Mouse (Mus musculus) kidney, adult 8-10 months (tissue): ENCODE results near the gene Ptcd3.
"Not testable (repeated sequence)": the region's sequence is repeated elsewhere in the genome, so short reads cannot be mapped to it uniquely, and the experiment has no call there.

Experiments
- DNase-seq, 2 experiments: peaks; one replicate each; pipeline ENCODE4 v3.0.0; 2022

The Ptcd3 gene

DNA sequence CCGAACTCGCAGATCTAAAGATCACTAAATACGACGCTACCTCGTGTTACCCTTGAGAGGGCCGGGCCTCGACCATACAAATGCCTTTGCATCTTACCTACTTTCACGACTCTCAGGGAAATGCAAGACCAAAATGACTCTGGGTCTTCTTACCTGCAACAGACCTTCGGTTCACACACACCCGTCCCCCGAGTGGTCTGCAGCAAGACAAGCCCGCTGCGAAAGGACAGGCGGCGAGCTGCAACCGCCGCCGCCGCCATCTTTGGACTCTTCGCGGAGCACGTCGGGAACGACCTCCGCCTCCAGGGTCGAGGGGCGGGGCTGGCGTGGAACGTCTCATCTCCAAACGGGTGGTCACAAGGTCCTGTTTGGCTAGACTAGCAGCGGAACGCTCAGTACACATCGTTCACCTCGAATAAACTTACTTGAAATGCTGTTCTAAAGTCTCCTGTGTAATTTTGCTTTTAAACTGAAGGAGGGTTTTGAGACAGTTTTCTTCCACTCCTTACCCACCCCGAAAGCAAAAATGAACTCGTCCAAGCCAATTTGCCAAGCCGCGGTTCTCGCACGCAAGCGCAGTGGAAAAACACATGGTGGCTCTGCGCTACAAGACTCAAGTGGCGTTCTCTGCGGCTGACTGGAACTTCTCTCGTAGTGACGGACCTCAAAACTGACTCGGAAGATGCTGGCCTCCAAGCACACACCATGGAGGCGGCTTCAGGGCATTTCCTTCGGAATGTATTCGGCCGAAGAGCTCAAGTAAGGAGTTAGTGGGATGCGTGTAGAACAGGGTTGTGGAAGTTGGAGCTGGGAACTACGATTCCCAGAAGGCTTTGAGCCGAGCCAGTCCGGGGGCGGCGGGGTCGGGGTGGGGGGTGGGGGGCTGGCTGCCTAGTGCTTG, at the start of gene Ptcd3, which contains the start of gene Polr1a:
Ptcd3 (minus strand) TSS at position 270 of the 901 bp plus-strand sequence.
Polr1a (plus strand) TSS at position 573 of the 901 bp plus-strand sequence.
- DNase-seq, result peak; percentile 84 to 92

DNA sequence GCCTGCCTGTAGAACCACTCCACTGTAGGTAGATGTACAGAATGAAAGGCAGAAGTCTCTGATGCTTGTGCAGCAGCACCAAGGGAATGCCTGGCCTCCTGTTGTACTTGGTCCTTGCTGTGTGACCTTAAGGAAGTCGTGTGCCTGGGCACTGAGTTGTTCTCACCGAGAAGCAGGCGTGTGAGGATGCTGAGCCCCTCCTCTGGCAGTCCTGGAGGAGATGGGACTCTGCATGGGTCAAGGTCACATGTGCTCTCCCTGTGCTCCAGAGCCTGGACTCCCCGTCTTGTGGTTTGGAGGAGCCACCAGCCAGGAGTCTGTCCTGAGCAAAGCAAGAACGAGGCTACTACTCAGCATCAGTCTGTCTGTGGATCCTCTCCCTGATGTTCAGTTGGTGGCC, 42.6 kb upstream of the Ptcd3 start:
- no peak for DNase-seq

DNA sequence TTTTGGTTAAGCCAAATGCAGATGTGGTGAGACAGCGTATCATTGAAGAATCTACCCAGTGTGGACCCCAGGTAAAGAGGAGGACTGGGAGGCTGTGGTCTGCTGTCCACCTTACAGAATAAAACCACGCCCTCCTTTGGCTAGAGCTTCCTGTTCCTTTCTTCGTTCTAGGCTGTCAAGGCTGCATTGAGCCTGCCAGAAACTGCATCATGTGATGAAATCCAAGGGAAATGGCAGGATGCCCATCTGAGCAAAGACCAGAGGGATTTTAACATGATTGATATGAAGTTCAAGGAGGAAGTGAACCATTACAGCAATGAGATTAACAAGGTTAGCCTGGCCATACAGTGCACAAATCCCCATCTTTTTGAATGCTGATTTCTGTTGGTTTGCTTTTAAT, 42.0 kb upstream of the Ptcd3 start:
- peak; percentile 80 to 85 for DNase-seq

DNA sequence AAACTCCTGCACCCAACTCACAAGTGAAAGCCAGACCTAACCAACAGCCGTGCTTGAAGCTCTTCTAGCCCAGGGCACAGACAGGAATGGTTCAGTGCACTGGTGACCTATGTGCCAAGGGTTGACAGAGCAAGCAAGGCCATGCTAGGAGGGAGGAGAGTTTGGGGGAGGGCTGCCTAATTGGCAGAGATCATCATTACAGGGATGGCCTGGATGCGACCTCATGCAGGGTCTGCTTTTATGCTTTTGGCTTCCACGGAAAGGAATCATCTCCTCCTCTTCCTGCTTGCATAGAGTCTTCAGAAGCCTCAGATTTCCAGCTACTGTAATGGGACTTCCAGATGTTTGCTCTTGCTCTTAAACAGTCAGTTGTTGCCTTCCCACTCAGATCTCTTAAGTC, 41.2 kb upstream of the Ptcd3 start:
- peak; percentile 14 to 47 for DNase-seq

DNA sequence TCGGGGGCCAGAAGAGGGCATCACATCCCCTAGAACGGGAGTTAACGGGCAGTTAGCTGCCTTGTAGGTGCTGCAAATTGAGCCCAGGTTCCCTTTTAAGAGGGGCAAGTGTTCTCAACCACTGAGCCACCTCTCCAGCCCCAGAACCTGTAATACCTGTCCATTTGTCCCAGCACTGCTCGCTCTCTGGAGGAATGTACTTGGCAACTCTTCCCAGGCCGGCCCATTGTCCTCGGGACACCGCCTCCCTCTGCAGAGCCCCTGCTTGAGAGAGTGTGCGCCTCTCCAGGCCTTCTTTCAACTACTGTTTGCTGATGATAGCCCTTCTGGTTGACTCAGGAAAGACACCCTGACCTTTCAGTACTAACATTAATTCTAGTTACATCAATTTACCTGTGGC, 37.6 kb upstream of the Ptcd3 start:
- DNase-seq, result no peak

DNA sequence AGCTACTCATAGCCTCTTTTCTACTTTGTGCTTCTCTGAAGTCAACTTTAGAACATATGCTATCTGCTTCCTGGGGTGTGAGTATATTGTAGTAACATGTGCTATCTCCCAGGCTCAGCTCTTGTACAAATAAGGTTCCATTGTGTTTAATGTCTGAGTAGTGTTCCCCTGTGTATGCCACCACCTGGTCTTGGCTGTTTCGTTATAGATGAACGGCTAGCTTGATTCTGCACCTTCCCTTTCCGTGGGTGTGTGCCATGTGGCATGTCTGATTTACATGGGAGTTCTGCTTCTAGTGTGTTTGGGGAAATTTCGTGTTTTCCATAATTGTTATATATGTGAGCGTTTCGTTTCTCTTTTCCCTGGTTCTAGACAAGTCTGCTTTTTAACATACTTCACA, 36.6 kb upstream of the Ptcd3 start:
- no peak for DNase-seq

DNA sequence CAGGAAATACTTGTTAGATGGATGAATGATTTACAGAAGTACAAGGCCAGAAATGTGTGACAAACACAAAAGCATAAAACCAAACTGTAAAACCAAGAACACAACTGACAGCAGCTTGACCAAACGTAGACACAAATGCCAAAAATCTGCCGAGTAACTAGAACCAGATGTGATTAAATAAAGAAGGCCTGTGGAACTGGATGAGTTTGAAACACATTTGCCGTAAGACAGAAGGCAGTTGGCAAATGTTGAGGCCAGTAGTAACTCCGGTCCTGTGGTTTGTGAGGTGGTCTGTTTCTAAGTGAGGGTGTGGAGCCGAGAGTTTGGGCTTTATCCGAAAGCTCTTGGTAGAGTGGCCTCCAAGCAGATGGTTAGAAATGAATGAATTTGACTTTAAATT, 32.4 kb upstream of the Ptcd3 start:
- DNase-seq, result no peak

DNA sequence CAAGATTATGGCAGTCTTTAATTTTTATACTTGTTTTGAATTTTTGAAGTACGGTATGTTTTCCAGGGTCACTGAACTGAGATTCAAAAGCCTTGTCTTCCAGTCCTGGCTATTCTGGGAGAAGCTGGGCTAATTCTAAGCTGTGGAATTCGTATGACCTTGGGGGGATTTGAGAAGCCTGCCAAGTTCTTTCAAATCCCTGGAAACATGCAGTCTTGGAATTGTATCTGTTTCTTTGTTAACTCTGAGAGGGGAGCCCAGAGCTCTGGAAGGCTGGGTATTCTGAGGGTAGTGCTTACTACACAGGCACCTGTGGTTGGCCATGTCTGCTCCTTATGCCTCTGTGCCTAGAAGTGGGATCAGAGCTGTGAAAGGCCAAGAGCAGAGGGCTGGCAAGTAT, 27.2 kb upstream of the Ptcd3 start:
- DNase-seq, result no peak

DNA sequence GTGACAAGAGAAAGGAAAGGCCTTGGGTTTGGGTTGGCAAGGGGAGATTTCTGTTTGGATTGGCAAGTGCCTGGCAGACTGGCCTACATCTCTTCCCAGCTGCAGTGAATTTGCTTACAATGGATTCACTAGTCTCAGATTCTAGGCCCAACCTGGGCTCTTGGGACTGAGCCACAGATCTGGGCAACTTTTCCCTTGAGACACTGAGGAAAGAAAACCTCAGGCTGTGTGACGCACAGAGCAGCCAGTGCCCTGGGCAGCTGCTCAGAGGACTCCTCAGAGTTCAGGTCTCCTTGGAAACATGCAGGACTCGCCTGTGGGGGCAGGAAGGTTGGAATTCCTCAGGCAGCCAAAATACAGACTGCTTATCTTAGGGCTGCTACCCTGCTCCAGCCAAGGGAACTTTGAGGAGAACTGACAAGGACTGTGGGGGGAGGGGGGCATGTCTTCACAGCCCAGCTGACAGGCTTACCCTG, 25.6 kb upstream of the Ptcd3 start:
- DNase-seq, result peak in 1 of 2 experiments; percentile 14

DNA sequence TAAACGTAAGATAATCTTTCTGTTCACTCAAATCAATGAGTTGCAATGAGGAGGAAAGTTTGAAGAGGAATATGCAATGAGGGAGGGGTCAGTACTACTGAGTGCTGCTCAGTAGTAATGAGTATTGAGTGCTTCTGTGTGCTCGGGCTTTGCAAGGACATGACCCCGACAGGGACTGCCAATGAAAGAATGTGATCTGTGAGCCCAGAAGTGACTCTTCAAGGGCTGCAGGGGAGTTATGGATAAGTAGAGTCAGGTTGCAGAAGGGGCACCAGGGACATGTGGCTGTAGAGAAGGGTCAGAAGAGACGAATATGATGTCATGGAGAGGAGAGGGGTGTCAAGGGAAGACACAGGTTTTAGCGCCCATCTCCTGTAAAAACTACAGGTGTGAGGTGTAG, 23.8 kb upstream of the Ptcd3 start:
- no peak for DNase-seq

DNA sequence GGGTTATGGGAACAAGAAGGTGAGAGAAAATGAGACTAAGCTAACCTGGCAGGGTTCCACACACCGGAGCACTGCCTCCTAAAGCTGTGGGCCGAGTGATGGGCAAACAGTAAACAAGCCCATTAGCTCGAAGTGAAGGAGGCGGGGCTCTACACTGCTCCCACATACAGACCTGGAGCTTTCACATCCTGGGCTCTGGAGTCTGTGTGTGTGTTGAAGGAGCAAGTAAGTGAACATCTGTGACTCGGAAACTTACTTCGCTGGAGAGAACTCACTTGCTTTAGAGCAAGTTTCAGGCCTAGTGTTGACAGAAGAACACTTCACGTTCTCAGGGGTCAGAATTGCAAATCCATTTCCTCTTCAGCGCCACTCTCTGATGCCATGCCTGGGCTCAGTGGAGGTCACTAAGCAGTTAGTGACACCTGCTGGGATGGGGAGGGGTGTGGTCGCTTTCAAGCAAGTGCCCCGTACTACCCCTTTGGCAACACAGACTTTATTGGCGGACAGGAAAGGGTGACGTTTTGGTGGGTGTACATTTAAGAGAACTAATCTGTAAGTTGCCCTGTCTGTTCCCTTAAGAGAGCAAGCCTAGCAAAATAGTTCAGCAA, 22.4 kb upstream of the Ptcd3 start:
- no peak for DNase-seq

DNA sequence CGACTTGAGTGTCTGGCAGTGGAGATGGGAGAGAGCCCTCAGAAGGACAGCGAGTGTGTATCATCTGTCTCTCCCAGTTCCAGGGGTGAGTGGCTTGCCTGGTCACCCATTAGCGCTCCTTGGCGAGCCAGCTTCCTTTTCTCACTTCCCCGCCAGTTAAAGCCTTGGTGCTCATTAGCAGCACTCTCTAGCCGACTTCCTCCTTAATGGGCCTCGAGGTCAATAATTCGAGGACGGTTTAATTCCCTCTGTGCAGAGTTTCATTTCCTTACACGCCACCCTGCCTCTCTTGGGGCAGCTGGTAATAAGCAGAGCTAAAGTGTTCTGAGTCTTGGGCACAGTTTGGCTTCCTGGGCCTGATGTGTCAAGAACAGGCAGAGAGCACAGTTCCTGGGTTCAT, 21.5 kb upstream of the Ptcd3 start:
- no peak for DNase-seq

DNA sequence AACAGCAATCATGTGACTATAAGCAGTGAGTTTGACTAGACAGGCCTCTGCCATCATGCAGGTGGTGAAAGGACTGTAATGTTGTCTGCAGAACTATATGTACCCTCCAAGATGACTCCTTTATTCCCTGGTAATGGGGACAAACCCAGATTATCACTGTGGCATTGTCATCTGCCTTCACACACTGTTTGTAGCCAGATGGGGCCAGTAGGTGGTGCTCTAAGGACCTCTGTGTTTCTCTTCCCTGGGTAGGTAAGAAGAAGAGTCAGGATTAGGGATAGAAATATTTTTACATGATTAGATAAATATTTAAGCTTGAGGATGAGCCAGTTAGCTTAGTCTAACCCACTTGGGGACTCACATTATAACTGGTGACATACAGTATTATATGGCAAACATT, 19.4 kb upstream of the Ptcd3 start:
- peak; percentile 23 to 60 for DNase-seq

DNA sequence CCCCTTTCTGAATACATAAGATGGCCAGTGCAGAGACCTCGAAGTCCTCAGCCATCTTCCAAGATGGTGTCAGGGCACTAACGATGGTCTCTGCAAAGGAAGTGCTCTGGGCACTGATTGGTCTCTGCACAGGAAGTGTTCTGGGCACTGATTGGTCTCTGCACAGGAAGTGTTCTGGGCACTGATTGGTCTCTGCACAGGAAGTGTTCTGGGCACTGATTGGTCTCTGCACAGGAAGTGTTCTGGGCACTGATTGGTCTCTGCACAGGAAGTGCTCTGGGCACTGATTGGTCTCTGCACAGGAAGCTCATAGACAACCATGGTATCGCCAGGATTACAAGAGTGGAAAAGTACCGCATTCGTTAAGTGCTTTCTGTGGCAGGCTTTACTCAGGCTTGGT, 16.7 kb upstream of the Ptcd3 start:
- DNase-seq, result not testable (repeated sequence)

DNA sequence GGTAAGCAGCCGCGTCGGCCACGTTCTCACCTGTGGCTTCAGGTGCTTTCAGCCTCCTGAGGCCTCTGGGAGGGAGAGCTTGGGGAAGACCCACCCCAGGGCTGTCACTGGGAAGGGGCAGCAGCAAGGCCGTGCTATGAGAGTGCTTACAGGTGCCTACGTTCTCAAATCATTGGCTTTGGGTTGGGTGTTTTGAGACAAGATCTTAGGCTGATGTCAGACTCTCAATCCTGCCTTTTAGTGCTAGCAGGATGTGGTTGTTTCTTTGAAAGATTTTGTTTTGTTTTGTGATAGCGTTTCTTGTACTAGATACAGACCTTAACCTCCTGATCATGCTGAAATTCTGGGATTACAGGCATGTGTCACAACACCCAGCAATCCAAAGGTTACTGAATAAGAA, 12.2 kb upstream of the Ptcd3 start:
- no peak for DNase-seq

DNA sequence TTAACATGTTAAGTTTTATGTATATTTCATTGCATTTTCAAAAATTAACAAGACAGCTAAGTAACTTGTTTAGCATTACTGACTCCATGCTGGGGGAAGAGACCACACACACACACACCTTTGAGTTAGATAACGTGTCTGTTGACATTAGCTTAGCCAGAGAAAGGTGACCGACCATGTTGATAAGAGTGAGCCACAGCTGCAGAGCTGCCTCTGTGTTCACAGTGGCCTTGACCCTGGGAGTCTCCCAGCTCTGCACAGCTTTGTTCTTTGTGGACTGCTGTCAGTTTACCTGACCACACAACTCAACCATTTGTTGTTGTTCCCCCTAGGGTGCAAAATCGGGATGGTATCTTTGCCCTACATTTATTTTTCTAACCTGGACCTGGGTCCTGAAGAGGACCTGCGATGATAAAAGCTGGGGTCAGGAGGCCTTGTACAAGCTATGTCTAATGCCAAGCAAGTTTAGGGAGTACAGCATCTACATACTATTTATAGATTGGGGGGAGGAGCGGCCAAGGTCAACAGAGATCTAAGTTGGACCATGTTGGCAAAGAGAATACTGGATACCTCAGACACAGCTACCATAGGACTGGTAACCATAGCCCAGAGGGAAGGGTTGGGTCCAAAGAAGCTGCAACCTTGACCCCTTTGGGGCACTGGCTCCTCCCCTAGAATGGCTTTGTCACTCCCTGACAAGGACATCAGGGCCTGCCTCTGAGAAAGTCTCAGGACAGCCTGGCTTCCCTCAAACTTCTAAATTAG, 3.3 kb upstream of the Ptcd3 start:
- DNase-seq, result no peak

DNA sequence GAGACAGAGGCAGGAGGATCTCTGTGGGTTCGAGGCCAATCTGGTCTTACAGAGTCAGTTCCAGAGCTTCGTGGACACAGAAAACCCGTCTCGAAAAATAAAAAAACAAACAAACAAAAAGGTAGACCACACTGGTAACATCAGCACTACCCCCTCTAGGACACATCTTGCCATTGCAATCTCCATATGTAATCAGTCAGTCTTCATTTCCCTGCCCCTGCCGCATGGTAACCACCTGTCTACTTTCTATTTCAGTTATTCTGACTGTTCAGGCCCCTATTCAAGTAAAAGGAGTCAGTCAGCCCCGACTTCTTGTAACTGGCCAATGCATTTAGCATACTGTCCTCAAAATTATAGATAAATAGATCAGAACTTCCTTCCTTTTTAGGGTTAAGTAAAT, 1.3 kb upstream of the Ptcd3 start:
- no peak for DNase-seq

DNA sequence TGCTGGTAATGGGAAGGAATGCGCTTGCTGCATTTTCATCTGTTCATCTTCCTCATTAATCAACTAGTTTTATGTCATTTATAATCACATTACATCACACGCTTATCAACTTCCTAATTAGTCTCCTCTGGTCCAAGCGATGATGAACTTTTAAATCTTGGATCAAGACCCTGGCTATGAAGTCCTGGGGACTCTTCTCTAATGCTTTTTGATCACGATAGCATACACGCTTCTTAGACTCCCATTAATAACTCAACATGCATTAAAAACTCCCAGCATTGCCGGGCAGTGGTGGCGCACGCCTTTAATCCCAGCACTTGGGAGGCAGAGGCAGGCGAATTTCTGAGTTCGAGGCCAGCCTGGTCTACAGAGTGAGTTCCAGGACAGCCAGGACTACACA, 834 bp upstream of the Ptcd3 start:
- DNase-seq, result no peak

DNA sequence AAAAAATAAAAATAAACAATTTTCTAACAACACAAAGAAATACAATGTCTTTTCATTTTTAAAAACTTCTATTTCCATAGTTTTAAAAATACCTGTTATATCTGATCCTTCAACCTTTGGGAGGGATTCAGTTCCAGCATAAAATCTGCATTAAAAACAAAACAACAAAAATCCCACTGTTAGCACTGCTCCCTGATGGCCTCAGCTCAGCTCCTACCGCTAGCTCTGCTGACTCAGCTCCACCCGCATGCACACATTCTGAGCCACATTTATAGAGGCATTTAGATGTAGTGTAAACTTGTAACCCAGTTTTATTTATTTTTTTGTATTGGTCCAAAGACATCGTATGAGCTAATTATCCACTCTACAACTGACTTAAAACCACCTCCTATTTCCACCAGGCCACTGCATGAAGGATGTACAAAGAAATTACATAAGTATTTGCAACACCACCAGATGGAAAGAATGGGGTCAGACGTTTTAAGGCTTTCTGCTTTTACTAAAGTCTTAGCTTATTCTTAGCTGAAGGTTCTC, 781 bp downstream of the Ptcd3 start:
- no peak for DNase-seq

DNA sequence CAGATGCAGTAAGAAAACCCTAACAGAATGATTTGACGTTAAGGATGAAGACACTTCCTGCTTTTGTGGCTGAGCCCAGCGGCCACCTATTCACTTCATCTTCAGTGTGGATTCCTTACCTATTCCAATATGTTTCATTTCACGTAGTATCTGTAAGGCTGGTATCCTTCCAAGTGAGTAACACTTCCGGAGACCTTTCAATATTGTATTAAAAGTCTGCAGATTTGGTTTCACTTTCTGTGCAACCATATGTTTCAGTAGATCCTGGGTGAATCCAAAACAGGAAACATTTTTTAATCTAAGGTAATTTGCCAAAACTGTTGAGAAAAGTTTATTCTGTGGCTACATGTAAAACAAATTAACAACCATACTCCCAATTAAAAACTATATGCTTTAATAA, 15.3 kb downstream of the Ptcd3 start:
- DNase-seq, result no peak

DNA sequence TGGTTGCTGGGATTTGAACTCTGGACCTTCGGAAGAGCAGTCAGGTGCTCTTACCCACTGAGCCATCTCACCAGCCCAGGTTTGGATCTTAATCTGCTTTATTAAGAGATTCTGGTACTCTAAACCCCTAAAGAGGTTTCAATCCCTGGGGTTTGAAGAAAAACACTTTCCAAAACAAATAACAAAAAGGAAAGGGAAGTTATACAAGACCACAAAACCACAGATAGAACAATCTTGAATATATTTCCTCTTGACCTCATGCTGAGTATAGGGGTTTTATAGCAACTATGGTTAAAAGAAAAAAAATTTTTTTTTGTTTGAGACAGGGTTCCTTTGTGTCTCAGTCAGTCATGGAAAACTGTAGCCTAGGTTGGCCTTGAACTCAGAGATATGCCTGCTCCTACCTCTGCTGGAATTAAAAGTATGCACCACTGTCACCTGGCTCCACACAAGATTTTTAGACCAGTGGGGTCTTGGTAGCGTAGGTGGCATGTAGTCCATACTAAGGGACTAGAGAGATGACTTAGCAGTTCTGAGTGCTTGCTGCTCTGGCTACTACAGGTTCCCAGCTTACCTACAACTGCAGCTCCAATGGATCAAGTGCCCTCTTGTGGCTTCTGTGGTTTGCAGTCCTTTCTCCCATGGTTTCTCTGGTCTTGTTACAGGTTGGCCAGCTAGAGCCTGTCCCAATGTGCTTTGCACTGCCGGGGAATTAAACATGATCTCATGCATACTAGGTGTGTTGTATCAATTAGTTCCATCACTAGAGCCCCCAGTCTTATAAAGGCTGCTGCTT, 30.4 kb downstream of the Ptcd3 start:
- DNase-seq, result no peak

DNA sequence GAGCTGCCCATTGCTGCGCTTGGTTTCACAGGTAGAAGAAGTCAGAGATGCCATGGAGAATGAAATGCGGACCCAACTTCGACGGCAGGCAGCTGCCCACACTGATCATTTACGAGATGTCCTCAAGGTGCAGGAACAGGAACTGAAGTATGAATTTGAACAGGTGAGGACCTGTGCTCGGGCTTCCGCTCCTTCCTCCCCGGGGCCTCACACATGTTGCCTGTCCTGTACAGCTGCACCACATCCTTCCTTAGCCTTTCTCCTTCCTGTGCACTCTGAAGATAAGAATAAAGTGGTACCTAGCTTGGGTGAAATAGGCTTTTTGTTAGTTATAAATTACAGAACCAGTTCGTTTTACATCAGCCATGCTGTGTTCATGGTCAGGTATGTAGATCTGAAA, 37.2 kb downstream of the Ptcd3 start:
- DNase-seq, result no peak
